Mouse (Mus musculus) bone marrow, adult 2 months (tissue): Measurements from ENCODE around the gene Syn3.
"Not testable (repeated sequence)": the region's sequence is repeated elsewhere in the genome, so short reads cannot be mapped to it uniquely, and the experiment has no call there.

Source experiments
- CTCF ChIP-seq: fragments of 200-500 bp; IDR thresholded peaks from 2 replicates; pipeline ENCODE4 v1.5.1; 2011; ENCODE audit warnings: low read length, control low read depth; ENCODE audit not compliant: control insufficient read depth, insufficient read depth
- POLR2A ChIP-seq: fragments of 200-500 bp; IDR thresholded peaks from 2 replicates; pipeline ENCODE4 v1.6.1; 2011; ENCODE audit warnings: low read depth, mild to moderate bottlenecking, control low read depth, low read length, borderline replicate concordance; ENCODE audit not compliant: control insufficient read depth

DNA sequence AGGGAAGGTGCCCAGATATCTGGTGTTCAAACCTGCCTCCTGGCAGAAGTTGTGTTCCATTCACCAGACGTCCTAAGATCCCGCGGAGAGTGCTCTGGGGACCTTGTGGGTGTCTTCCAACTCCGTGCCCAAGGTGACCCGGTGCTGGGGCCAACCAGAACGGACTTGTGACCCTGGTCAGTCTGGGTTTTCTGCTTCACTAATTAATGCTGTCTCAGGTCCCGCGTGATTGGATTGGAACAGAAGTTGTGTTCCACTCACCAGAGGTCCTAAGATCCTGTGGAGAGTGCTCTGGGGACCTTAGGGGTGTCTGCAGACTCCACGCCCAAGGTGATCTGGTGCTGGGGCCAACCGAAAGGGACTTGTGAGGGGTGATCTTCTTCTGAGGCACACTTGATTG is 376.2 kb downstream of the Syn3 start:
- TF ChIP-seq POLR2A, CTCF: not testable (repeated sequence)
